Mouse (Mus musculus) testis, postnatal 10 days (tissue): Measurements from ENCODE around the gene Pde4d.

Experiments
- DNase-seq: peaks from one replicate; pipeline ENCODE4 v3.0.0; 2021; ENCODE audit warnings: low spot score

Pde4d gene

DNA sequence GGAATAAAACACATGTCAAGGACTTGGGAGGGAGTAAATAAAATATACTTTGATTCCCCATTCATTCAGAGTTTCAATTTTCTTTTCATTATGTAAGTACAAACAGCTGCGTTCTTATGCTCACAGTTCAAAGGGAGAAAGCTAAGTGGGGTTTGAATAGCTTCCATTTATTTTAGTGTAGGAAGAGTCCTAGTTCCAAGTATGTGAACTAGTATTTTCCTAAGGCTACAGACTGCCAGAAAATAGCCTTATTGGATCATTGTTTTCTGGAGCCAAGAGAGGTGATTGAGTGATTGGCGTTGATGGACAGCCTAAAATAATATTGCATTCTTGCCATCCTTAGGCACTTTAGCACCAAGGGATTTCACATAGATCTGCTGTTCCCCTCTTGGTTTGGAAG, 41.1 kb downstream of the Pde4d start:
- no peak for DNase-seq

DNA sequence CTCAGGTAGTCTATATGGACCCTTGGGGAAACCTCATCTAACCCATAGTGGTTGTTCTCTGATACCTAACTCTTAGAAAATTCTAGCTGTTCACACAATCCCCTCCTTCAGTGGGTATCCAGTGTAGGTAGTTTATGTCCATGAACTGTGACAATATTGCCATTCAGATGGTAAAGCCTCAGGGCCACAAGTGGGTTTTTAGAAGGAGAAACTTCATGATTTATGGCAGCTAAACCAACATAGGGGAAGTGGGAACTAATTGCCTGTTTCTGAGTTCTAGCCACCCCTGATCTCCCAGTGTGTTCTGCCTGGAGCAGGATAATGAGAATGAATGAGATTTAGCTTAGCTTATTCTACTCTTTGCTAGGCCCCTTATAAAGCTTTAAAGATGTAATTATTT, 43.1 kb downstream of the Pde4d start:
- no peak for DNase-seq

DNA sequence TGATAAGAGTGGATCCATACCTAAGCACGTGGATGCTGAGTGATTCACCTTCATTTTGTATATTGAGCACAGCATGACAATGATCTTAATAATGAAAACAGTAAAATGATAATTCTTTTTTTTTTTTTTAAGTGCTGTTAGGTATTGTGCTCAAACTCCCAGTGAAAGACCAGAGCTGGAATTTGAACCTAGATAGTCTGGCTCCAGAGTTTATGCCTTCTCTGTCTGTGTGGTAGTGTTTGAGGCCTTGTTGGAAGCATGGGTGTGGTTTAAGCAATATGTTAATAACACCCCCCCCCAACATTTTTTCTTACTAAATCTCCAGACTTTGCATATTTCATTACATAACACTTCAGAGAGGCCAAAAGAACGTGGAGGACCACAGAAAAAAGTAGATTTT, 44.6 kb downstream of the Pde4d start:
- no peak for DNase-seq

GRCm38 (mm10) chr13:108497768-108498167, 48.0 kb downstream of the Pde4d start:
- DNase-seq, result no peak

DNA sequence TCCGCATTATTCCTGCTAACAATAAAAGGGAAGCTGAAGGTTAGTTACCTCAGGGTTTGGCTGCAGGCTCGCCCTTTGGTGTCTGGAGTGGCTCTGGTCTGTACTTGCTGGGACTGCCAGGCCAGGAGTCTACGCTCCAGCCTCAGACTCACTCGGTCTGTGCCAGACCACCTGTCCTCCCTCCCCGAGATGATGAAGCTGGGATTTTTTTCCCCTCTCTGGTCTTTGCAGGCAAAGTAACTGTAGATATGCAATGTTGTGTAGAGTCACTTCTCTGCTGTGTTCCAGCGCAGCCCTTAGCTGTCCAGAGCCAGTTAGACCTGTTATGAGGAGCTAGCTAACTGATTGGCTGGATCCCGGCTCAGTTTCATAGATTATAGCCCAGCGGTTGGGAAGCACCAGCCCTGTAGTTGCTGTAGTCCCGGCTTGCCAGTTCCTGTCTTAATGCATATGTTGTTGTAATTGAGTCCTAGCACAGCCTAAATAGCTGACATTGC, 48.5 kb downstream of the Pde4d start:
- DNase-seq, result no peak

DNA sequence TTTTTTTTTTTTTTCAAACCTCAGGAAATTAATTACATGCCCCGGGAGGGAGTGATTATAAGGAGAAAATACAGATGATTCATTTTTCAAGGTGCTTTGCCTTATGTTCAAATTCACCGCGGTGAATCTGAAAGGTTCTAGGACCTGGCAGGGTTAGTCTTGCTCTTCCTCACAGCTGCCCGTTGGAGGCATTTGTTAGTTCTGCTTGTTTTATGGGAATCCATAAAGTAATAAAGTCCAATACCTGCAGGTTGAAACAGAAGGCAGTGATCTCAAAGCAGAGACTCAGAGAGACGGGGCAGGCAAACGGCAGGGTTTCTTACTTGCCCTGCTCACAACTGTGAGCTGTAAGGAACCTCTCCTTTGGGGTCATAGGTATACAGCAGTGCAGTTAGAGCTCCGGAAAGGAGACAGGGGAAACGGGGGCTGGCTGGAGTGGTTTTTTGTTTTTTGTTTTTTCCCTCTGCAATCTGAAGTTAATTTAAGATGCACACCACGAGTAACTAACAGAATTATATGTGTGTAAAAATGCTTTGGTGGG, 49.1 kb downstream of the Pde4d start:
- DNase-seq, result no peak

DNA sequence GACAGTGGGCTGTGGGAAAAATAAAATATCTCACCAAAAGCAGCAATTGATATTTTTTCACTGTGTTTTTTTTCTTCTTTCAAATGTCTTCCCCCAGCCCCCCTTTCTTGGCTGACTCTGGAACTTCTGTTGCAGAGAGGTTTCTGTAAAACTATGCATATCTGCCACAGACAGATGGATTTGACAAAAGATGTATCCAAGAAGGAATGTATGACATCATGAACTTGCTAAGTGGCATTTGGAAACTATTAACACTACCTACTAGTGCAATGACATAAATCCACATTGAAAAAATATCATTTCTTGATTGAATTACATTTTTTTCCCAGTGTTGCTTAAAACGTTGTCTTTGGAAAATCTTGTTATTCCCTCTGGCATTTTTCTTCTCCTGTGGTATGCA, 51.6 kb downstream of the Pde4d start:
- no peak for DNase-seq

- DNase-seq, result no peak
These were observed 74.8 kb downstream of the Pde4d start for GRCm38 (mm10) chr13:108524548-108524947.

DNA sequence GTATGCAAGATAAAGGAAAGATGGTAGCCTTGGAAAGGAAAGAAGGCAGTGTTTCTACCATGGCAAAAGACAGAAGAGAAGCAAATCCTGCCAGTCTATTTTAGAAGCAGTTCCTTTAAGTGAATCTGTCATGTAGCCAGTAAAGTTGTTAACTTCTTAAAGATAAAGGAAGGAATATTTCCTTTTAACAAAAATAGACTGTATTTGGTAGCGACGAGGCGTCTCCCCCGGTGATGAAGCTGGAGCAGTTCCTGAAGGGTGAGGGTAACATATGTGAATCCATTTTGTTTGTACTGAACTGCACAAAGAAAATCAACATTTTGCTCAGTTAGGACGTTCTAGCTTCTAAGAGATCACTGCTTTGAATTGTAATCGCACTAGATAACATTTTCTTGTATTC, 75.2 kb downstream of the Pde4d start:
- DNase-seq, result no peak

- no peak for DNase-seq
These were observed 76.7 kb downstream of the Pde4d start for GRCm38 (mm10) chr13:108526258-108527007.

GRCm38 (mm10) chr13:108527090-108527770, 77.5 kb downstream of the Pde4d start:
- no peak for DNase-seq

DNA sequence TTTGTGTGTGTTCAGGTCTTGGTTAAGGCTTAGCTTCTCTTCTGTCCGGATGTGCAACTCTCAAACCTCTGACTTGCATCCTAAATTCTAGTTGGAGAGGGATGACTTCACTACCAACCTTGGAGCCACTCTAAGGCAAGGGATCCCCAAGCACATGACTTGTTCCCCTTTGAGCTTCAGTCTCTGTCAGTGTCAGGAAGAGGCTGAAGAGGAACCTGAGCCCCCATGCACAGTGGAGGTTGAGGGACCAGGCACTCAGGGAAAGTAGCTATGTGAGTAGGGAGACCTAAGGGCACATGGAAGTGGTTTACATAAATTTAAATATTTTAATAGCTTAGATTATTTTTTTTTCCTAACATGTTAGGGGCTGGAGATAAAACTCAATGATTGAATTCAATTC, 78.6 kb downstream of the Pde4d start:
- no peak for DNase-seq

- DNase-seq, result no peak
These were observed 83.1 kb downstream of the Pde4d start for GRCm38 (mm10) chr13:108532875-108533274.

- DNase-seq, result no peak
These were observed 86.7 kb downstream of the Pde4d start for GRCm38 (mm10) chr13:108536436-108536835.

- no peak for DNase-seq
These were observed 87.2 kb downstream of the Pde4d start for GRCm38 (mm10) chr13:108536951-108537350.

DNA sequence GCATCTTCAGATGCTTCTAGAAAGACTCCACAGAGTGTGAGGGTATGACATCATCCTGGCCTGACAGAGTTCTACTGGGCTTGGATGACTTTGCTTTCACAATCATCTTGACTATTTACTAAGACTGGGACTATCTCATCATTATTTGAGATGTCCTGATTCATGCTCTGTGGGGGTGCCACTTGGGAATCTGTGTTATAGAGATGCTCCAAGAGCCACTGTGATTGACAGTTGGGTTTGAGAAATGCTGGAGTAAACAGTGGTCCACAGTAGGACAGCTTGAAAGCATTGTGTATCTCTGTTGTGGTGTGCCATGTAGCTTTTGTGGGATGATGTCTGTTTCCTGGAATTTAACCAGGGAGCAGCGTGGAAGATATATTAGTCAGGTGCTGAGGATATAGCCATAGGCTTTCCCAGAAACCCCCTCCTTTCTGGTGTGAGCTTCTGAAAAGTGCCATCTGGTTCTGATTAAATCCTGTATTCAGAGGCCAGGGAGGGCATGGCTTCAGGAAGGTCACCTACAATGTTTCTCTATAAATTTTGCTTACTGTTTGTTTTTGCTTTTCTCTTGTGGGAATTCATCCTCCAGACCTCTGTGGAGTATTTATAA, 89.1 kb downstream of the Pde4d start:
- no peak for DNase-seq

- no peak for DNase-seq
These were observed 91.7 kb downstream of the Pde4d start for GRCm38 (mm10) chr13:108541488-108541887.

- DNase-seq, result peak; percentile 48
These were observed 92.6 kb downstream of the Pde4d start for GRCm38 (mm10) chr13:108542342-108542761.

DNA sequence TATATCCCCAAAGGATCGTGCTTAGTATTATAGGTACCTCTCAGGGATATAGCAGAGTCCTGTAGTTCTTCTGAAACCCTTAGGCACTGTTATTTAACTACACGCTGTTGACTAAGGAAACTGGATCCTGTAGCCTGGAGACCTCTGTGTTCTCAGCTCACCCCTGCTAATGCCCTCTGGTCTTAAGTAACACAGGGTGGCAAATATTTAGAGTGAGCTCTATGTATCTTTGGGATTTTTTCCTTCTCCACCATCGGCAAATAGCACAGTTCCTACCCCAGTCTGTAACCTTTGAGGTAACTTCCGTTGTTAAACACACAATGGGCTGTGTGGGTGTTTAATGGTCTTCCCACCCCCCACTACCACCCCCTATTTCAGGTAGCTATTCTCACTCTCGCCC, 102.5 kb downstream of the Pde4d start:
- DNase-seq, result no peak

GRCm38 (mm10) chr13:108552995-108553394, 103.2 kb downstream of the Pde4d start:
- no peak for DNase-seq

- no peak for DNase-seq
These were observed 105.2 kb downstream of the Pde4d start for GRCm38 (mm10) chr13:108554901-108555300.

- DNase-seq, result no peak
These were observed 147.2 kb downstream of the Pde4d start for GRCm38 (mm10) chr13:108596938-108597337.

DNA sequence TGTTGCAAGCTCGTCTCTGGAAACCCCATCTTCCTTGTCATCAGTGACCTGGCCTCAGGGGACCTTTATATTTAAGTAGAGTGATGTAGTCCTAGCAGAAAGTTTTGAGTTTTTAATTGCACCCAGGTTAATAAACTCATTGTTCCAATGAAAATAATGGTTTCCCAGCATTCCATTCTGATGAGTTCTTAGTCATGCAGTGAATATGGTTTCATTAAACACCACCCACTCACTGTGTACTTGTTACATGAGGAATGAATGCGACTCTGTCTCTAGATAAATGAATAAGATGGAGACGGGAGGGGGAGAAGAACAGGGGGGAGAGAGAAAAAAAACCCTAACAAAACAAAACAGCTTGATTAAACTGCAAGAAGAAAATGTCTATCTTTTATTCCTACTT, 148.9 kb downstream of the Pde4d start:
- DNase-seq, result no peak
